Mouse (Mus musculus) layer of hippocampus, postnatal 25 days (tissue): ENCODE results near the gene Sik2. TPM values are rescaled to one million over a fixed set of nuclear protein-coding genes. Genes with fewer than 3 reads are reported as not detected.

Experiments used
- DNase-seq, 2 experiments: peaks; one replicate each; pipeline ENCODE4 v3.0.0; 2022; ENCODE audit warnings: mixed read lengths in 2 of 2, low spot score in 1 of 2; ENCODE audit errors: extremely low spot score in 1 of 2
- total RNA-seq, 2 experiments: library from RNA; stranded (reverse); gene quantifications; 2 replicates each; pipeline ENCODE4 v1.2.3; 2021

The Sik2 gene
- total RNA-seq, 2 experiments from 2014 or later: 36.0 to 38.3 TPM

DNA sequence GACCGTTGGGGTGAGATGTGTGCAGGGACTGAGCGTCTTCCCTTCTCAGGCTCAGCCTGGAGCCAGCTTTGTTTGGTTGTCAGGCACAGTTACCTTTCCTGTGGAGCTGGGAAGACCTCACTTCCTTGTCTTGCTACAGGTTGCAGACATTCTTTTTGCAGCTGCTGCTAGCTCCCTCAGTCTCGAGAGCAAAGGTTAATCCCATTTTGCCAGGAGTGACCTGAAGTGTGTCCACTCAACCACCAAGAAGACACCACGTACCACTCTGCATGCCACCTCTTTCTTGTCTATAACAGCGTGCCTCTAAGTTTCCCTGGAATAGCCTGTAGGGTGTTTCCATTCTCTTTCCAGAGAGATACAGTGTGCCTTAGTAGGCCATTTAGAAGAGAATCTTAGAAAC lies 160.1 kb downstream of the Sik2 start:
- DNase-seq: no peak

DNA sequence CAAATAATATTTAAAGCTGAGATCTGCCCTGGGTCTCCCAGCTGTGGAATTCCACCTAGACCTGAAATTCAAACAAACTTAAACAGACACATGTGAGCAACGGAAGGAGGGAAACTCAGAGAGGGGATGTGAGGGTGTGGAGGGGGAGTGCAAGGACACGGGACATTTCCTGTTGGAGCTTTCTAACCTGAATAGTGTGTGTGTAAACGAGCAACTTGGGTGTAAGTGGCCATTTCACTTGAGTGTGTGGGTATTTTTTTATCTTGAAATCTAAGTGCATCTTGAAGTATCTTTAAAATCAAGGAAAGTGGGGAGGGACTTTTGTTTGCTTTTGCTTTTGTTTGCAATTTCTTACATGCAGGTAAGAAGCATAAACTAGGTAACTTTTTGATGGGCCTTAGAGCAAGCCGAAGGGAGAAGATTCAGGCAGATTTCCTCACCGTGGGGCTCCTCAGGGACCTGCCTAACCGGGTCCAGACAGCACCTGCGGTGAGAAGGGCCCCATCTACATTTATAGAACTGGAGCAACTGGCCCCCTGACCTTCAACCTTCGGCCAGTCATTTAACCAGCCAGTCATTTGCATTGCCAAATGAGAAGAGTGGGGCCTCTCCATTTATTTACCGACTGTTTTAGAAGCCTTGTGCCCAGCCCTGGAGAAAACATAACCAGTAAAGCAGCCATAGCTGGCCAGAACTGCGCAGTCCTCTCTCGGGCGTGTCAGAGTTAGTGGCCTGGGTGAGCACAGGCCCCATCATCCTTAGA lies 161.1 kb downstream of the Sik2 start:
- DNase-seq: no peak

DNA sequence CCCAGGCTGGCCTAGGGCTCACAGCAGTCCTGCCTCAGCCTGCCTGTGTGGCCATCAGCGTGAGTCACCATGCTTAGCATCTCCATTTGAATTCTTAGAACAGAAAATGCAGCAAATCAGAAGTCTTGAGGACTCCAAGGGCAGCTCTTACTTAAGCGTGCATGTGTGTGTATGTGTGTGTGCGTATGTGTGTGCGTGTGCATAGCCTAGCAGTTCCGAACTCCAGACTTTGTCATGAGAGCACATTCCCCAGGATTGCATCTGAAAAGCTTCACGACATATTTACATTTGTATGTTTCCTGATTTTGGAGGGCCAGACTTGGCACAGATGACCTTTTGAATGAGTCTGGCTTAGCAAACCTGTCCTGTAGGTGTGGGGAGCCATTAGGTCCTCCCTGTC lies 161.7 kb downstream of the Sik2 start:
- DNase-seq: no peak

DNA sequence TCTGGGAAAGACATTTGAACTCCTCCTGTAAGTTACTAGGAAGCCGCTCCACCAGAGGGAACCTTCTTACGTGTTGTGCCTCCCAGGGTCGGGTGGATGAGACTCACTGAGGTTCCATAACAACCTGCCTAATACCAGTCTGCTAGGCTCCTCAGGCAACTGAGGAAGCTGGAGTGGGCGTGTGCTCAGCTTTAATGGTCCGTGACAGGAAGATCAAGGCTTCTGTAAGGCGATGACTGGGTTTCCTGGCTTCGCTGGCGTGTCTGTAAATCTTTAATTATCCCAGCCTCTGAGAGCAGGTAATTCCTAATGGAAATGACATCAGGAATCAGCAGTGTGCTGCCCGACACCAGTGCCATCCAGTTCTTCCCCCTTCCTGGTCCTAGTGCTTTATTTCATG lies 163.3 kb downstream of the Sik2 start:
- DNase-seq: no peak

DNA sequence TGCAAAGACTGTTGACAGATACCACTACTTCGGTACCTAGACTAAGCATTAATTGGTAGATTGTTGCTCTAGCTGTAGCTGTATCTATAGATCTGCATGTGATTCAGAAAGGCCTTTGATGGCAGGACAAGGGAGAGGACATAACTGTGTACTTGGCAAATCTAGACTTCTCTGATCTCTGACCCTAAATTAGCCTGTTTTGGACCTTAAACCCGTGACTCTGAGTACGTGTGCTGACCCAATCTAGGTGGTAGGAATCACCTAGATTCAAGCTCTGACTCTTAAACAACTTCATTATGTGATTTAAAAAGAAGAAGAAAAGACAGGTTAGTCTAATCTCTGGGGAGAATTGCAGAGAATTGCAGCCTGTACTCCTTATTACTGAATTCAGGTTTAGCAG lies 163.8 kb downstream of the Sik2 start, which contains the start of gene Ppp2r1b:
Gene Ppp2r1b (plus strand): TSS at position 221 of the 400 bp plus-strand sequence.
- no peak for DNase-seq

Other genes starting within 250 kb of the Sik2 start
- 1 to 10 TPM; 5.1 to 5.8 TPM for gene Fdxacb1, start 240.8 kb downstream of the Sik2 start, total RNA-seq
- 10 to 100 TPM; 28.4 to 30.7 TPM for gene Alg9, start 234.1 kb downstream of the Sik2 start, total RNA-seq
- 10 to 100 TPM; 31.2 to 35.2 TPM for gene 1110032A03Rik, start 233.6 kb downstream of the Sik2 start, total RNA-seq
- gene Ppp2r1b, start 163.8 kb downstream of the Sik2 start, total RNA-seq: 10 to 100 TPM; 17.2 to 17.4 TPM
- gene Btg4, start 51.8 kb upstream of the Sik2 start, total RNA-seq: not detected
- gene Layn, start 68.0 kb upstream of the Sik2 start, total RNA-seq: 1 to 10 TPM; 5.6 to 6.9 TPM
- gene 4833427G06Rik, start 93.0 kb upstream of the Sik2 start, total RNA-seq: not detected
- not detected for gene Gm32742, start 156.4 kb upstream of the Sik2 start, total RNA-seq
- gene Pou2af1, start 204.6 kb upstream of the Sik2 start, total RNA-seq: under 1 TPM in 1 of 2 experiments, not detected in 1; 0.10 TPM